Mouse (Mus musculus): Measurements from ENCODE around the gene U90926.
A peak's percentile ranks its signal among the peaks of the same experiment; 100 is the strongest.

U90926 gene

DNA sequence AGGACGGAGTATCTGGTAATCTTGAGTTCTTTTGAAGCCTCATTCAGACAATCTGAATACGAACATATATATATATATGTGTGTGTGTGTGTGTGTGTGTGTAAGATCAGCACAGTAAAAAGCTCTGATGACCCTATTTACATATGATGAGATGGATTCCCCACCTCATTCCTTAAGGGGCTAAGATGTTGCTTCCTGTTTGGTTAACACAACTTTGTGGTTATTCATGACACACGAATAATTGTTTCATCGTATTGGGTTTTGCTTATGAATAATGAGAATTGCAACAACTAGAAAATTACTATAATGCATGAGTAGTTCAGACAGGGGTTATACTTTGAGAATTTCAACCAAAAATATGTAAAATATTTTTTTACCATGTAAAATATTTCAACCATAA is at the start of gene U90926:
TSS of gene U90926 (minus strand) at position 101 of the 400 bp plus-strand sequence.
- no peak for DNase-seq (ENCODE audit: low read depth)

DNA sequence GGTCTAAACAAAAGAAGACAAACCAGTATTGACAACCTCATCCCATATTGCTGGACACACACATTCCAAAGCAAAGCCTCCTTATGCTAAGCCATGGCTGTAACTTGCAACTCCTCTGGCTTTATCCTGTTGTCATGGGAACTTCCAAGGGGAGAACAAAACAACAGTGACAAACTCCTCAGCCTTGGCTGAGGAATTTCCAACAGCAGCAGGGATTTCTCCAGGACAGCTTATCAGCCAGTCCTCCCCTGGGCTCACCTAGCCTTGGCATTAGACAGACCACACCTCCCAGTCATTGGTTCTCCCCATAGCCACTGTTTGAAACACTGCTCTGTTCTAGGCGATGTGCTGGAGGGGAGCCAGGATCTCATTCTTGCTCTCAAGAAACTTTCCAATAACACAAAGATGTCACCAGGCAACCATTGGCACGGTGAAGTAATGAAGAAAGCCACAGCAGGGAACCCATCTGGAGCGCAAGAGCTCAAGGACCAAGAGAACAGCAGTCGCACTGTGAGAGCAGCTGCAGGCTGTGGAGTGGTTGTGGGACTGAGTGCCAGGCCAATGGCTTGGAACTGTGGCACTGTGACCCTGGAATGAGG is 48.7 kb upstream of the U90926 start:
- no peak for DNase-seq (ENCODE audit: low read depth)

DNA sequence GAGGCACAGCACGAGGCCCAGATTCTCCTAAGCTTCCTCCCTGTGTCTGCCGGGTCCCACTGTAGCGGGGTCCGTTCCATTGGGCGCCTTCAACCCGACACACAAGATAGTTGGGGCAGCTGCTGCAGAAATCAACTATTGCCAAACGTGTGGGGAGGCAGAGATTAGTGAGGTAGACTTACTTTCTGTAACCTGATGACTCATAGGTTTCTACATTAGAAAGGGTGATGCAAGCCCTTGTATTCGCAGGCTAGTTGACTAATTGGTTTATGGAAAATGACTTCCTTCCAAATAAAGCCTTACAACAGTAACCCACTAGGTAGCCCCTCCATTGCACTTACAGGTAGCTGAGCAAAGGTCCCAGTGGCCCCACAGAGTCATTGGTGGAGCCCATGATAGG is 47.4 kb upstream of the U90926 start:
- no peak for DNase-seq (ENCODE audit: low read depth)

DNA sequence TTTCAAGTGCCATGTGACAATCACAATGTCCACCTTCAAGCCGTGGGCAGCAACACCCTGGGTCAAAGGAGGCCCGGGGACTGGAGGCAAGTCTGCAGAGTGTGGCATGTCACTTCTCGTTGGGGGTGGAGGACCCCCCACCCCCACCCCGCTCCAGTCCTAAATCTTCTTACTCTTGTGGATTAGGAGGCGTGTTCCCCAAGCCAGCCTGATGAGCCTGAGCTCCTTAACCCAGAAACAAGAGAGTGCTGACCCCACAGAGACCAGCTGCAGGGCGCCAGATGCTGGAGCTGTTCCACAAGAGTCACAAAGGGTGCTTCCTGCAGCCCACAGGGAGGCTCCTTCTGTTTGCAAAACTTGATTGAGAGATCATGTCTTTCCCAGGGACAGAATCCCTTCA is 41.0 kb upstream of the U90926 start, which contains the start of gene Ppef2:
TSS of gene Ppef2 (minus strand) at position 61 of the 400 bp plus-strand sequence.
- no peak for DNase-seq (ENCODE audit: low read depth)

DNA sequence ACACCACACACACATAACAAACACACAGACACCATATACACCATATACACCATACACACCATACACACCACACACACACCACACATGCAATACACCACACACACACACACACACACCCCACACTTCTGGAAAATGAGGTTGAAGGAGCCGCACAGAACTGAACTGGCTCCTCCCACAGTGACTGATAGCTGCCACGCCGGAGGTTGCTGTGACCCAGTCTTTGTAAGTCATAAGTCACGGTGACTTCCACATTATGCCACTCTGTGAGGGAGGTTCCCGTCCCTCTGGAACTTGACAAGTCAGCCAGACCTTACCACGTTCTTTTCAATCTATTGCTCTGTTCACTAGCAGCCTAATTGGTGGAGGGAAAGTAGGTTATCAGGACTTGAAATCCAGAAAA is 39.3 kb upstream of the U90926 start:
- DNase-seq (ENCODE audit: low read depth) = no peak

DNA sequence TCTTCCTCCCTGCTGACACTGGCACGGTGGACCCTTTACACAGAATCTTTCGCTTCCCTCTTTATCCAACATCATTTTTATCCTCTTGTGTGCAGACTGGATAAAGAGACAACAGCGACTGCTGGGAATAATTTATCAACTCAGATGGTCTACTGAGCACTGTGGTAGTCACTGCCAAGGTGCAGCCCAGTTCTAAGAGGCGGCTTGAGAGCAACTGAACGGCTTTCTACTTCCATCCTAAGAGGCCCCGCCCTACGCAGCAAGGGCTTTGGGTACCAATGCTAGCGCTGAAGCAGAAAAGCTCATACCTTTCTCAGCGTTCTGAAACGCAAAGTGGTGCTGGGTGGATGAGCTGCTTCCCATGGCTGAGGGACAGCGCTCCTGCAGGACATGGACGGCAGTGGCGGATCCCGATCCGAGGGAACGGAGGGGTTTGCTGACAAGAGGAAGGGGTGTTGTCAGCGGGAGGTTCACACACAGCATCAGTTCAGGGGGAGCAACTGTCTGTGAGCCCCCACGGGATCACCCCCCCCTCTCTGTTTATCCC is 37.7 kb upstream of the U90926 start:
- DNase-seq (ENCODE audit: low read depth) = no peak

DNA sequence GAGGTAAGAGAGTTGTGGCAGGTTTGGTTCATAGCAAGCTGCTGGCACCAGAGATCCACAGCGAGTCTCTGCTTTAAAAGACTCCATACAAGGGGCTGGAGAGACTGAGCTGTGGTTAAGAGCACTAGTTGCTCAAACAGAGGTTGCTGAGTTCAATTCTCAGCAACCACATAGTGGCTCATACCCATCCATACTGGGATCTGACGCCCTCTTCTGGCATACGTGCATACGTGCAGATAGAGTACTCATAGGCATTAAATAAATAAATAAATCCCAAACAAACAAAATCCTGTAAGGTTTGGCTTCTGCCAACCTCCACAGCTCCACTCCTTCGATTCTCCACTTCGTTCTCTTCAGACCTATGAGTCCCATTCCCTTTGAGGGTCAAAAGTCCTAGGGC is 36.8 kb upstream of the U90926 start:
- DNase-seq (ENCODE audit: low read depth) = no peak

DNA sequence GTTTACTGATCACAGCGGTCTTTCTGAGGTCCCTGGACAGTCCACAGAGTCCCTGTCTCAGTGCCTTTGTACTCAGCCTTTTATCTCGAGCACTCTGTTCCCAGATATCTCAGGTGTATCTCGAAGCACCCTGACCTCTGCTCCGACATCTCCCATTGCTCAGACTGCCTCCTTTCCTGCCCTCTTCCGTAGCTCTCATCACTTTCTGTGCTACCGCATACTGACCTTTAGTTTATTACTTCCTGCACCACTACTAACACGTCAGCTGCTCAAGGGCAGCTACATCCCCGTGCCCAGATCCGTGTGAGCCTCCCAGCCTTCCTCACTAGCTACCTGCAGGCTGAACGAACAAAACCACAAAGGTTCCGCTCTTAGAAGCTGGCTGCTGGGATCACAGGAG is 33.4 kb upstream of the U90926 start:
- DNase-seq (ENCODE audit: low read depth) = no peak

DNA sequence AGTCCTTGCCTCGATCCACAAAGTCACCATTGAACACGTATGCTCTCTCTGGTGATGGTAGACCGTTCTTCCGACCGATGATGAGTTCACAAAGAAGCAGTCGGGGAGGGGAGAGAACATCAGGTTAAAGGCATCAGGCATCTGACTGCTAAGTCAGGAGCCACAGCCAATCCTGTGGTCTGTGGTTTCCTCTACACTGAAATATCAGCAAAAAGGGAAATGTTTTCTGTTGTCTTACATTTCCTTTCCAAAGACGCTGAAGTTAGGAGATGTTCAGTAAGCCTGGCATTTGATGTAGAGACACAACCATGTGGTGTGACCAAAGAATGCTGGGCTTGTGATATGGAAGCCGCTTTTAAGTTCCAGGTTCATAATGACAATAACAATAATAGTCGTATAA is 30.3 kb upstream of the U90926 start:
- peak; percentile 52 for DNase-seq (ENCODE audit: low read depth)

DNA sequence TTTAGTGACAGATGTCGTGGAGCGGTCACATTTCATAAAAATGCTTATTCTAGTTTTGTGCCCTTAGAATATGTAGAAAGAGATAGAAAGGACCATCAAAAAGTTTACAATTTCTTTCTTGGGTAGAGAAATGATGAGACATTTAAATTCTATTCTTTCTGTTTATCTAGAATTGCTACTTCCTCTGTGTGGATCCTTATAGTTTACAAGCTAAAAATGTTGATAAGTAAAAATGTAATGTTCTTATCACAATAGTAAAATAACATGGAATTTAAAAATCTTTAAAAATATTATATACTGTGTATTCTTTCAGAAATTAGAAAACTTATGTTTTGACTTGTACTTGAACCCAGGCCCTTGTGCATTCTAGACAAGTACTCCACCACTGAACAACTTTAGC is 29.7 kb upstream of the U90926 start:
- no peak for DNase-seq (ENCODE audit: low read depth)

DNA sequence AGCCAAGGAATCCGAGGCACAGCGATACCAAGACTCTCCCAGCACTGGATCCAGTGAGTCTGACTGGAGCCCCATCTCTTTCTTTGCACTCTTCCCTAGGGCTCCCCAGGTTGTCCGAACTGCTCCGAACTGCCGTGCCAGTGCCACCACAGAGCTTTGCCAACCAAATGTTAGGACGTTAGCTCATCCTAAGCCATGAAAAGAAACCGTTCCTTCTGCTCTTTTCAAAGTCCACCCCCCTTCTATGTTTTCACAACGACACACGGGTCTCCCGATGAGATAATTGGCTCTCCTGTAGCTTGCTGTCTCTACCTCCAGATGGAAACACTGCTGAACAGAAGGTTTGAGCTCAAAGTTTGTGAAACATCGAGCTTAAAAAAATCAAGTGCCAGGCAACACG is 25.6 kb upstream of the U90926 start:
- DNase-seq (ENCODE audit: low read depth) = no peak

DNA sequence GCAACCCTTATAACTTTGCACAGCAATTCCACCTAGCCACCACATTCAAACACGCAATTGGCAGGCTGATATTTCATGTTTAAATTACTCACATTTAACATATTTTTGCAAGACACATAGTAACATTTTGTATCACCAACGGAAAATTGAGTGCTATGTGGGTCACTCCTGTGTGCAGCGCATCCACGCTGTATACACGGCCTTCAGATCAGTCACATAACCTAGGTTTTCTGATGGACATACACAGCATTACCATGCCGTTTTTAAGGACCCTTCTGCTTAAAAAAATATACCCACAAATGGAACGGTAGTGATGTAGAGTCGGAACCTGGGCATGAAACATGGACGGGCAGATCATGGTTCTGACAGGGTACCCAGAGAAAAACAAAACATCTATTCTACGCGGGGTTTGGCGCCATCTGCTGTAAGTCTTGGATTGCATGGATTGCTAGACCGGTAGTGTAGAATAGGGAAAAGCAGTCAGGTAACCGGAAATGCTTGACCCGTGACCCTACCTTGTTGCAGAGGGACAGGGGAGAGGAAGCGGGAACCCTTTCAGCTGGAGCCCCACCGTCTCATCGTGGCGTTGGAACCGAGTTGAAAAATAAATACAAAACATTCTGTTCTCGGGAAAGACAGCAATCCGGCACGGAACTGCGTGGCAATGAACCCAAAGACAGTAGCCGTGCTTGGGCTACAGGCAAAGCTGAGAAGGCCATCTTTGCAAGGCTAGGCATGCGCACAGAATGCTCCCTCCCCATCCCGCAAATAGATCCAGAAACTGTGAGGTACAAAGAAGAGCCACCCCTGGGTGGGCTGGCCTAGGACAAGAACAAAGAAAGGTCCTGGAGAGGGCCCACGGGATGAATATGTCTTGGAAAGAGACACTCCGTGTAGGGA is 24.4 kb upstream of the U90926 start:
- DNase-seq (ENCODE audit: low read depth) = no peak

DNA sequence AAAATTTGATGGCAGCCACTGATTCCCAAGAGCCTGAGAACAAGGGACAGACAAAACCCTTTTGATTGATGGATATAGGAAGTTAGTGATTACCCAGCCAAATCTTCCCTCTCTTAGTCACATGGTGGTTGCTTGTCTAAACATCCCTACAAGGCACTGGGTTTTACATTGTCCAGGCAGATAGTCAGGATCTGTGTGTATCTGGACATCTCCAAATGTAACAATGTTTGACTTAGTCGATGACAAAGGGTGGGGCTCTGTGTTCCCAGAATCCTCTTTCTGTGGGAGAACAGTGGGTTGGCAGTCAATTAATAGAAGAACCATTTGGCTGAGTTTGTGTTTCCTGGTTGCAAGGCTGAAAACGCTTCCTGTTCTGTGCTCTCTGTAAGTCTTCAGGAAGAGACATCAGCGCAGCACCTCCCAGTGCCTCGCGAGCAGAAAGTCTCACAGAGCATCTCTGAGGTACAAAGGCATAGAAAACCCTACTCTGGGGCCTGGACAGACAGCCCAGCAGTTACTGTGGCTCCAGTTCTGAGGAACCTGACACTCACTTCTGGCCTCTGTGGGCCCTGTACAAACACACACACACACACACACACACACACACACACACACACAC is 19.8 kb upstream of the U90926 start:
- DNase-seq (ENCODE audit: low read depth) = no peak

DNA sequence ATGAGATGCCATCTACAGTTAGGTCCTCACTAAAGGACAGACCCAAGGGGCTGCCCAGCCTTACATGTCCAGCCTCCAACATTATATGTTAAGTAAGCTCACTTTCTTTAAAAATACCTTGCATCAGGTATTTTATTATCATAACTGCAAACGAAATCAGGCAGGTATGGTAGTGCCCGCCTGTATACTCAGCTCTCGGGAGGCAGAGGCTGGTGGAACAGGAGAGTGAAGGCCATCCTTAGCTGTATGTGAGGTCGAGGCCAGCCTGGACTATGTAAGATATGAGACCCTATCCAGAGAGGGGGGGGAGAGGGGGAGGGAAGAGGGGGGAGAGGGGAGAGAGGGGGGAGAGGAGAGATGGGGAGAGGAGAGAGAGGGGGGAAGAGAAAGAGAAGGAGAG is 18.2 kb upstream of the U90926 start:
- DNase-seq (ENCODE audit: low read depth) = no peak

DNA sequence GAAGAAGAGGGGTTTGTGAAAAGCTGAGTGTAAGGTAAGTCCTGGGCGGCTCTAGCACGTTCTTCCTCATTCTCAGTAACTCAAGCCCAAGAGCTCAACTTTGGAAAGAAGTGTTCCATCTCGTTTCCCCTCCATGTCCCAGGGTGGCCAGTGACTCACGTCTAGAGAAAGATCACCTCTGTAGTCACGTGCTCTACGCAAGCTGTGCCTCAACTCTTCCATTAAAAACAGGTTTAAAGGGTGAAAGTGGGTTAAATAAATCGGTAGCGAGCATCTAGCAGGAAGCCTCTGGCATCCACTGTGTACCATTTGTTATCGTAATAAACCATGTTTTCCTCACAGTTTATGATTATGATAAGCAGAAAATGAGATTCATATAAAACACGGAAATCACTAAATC is 16.6 kb upstream of the U90926 start:
- no peak for DNase-seq (ENCODE audit: low read depth)

DNA sequence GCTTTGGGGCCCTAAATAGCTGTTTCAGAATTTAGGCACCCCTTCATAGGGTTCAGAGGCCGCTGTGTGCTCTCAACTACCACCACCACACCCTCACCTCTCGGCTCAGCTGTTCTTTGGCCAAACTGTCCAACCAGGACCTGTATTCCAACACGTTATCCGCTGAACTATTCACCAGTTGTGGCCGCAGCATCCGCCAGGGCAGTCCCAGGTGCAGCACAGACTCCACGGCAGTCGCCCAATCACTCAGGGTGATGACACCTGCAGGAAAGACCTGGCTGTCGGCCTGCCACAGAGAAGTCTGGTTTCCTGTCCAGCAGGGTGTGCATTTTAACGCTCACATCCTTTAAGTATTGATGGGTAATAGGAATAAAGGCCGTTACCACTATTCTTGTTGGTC is 15.1 kb upstream of the U90926 start:
- no peak for DNase-seq (ENCODE audit: low read depth)

DNA sequence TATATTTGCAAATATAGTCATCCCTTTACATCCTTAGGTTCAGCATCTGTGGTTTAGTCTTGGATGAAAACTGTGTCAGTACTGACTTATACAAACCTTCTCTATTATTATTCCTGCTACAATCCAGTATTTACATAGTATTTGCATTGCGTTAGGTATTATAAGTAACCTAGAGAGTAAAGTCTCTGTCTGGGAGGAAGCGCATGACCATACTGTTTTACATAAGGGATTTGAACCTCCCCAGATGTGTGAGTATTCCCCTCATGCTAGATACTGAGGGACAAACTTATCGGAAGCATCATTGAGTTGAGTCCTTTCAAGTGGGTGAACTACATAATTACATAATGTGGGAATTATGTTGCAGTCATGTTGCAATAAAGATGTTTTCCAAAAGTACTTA is 14.3 kb upstream of the U90926 start:
- DNase-seq (ENCODE audit: low read depth) = no peak

DNA sequence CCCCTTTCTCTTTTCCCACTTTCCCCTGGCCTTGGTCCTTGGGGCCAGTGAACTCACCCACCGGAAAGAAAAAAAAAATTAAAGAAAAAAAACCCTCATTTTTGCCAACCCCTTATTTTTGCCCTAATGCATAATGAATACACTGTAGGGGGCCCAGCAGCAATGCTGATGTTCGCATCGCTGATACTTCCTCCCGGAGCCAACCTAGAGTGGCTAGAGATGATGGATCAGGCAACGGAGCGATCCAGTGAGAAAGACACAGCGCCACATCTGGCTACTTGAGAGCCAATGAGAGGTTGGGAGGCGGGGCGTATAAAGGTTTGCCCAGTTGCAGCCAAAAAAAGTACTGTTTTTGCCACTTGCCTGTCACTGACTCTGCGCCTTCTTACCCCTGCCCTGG is 13.6 kb upstream of the U90926 start:
- DNase-seq (ENCODE audit: low read depth) = no peak

DNA sequence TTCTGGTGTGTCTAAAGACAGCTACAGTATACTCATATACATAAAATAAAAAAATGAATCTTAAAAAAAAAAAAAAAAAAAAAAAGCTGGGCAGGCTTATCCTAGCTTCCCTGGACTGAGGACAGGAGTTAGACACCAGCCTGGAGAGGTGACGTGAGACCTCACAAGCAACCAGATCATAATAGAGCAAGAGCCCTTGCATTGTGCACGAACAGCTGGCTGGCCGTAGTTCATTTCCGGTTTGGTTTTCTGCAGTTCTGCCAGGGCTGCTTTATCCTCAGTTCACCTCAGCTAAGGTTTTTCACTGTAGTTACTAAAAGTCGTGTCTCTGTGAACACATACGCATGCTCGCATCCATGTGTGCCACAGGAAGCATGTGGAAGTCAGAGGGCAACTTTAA is 12.6 kb upstream of the U90926 start:
- no peak for DNase-seq (ENCODE audit: low read depth)

DNA sequence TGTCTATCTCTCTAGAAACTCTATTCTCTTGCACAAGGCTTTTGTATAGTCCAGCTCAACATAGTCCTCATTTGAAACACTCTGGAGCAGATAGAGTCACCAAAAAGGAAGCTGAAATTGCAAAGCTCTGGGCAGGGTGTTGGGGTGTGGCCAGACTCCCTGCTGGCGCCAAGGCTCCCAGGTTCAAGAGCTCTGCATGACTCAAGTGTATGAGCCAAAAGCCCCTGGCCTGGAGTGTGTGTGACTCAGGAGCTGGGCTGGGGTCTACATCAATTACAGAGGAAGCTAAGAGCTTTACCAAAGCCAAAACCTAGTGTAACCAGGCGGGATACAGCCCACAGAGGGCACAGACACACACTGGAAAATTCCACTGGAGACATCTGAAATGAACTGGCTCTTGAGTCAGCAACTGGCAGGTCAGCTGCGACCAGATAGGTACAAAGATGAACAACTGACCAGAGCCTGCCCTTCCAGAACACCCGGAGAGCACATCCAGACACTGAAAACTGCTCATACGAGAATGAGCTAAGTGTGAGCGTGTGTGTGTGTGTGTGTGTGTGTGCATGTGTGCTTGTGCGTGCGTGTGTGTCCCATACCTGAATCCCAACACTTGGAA is 5.2 kb upstream of the U90926 start:
- no peak for DNase-seq (ENCODE audit: low read depth)

DNA sequence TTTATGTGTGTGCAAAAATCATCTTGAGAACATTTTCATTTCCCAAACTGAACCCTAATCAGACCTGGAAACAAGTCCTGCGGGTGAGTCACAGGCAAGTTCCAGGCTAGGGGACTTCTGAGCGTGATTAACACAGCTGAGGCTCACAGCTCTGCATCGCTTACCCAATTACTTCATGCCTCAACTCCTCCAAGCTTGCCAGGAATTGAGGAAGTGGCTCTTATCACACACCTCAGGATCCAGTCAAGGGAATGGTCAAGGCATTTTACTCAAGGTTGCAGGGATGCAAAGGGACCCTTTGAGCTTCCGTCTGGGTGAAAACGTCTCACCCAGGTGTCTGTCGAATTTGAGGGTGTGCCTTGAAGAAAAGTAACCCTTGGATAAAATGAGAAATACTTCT is 4.6 kb upstream of the U90926 start:
- no peak for DNase-seq (ENCODE audit: low read depth)
